Mouse (Mus musculus) intestine, embryonic 16.5 days (tissue): ENCODE data around the gene Rnf224. TPM values are rescaled to one million over a fixed set of nuclear protein-coding genes. Genes with fewer than 3 reads are reported as not detected.

Source experiments
- ATAC-seq: fragments of 200-750 bp; cut with Nextera tagmentation; 2 replicates; pipeline ENCODE4 v1.8.0; 2017; ENCODE audit warnings: moderate TSS enrichment, moderate library complexity
- H3K27ac ChIP-seq: fragments of 300-500 bp; sonication (generic); 2 replicates; pipeline ENCODE4 v1.5.1; 2014; ENCODE audit warnings: mild to moderate bottlenecking, low read length
- H3K27me3 ChIP-seq: fragments of 300-500 bp; sonication (generic); replicated peaks from 2 replicates; pipeline ENCODE4 v1.6.1; 2014; ENCODE audit warnings: low read length, control low read depth, mixed read lengths; ENCODE audit not compliant: control insufficient read depth, insufficient read depth
- H3K36me3 ChIP-seq: fragments of 300-500 bp; sonication (generic); 2 replicates; pipeline ENCODE4 v1.6.1; 2014; ENCODE audit warnings: low read length, control low read depth; ENCODE audit not compliant: control insufficient read depth, insufficient read depth
- H3K4me1 ChIP-seq: fragments of 300-500 bp; sonication (generic); 2 replicates; pipeline ENCODE4 v1.6.1; 2014; ENCODE audit warnings: low read length, control low read depth, mixed read lengths; ENCODE audit not compliant: control insufficient read depth, insufficient read depth
- H3K4me2 ChIP-seq: fragments of 300-500 bp; sonication (generic); 2 replicates; pipeline ENCODE4 v1.6.1; 2014; ENCODE audit warnings: low read depth, low read length, control low read depth
- H3K4me3 ChIP-seq: fragments of 300-500 bp; sonication (generic); 2 replicates; pipeline ENCODE4 v1.5.1; 2014; ENCODE audit warnings: mild to moderate bottlenecking, low read length
- H3K9ac ChIP-seq: fragments of 300-500 bp; sonication (generic); 2 replicates; pipeline ENCODE4 v1.6.1; 2014; ENCODE audit warnings: low read depth, low read length
- H3K9me3 ChIP-seq: fragments of 300-500 bp; sonication (generic); 2 replicates; pipeline ENCODE4 v1.6.1; 2016; ENCODE audit warnings: low read length, control low read depth; ENCODE audit not compliant: control insufficient read depth
- WGBS: fragments of 180-500 bp; shearing (Covaris S2); extraction: QIAGEN DNeasy Blood & Tissue Kit; methylation state at CpG from one replicate; pipeline ENCODE4 v1.1.7; 2014; 5-methylcytosine and 5-hydroxymethylcytosine counted together
- polyA plus RNA-seq: library from polyadenylated mRNA; unstranded; fragments of >200 nt; fragmentation: Nextera tagmentation; extraction: Ambion mirVana; gene quantifications from 2 replicates; pipeline ENCODE4 v1.2.1, GENCODE M21; 2015

Gene Rnf224
- polyA plus RNA-seq, 1 experiment from 2014 or later: 0.37 TPM

DNA sequence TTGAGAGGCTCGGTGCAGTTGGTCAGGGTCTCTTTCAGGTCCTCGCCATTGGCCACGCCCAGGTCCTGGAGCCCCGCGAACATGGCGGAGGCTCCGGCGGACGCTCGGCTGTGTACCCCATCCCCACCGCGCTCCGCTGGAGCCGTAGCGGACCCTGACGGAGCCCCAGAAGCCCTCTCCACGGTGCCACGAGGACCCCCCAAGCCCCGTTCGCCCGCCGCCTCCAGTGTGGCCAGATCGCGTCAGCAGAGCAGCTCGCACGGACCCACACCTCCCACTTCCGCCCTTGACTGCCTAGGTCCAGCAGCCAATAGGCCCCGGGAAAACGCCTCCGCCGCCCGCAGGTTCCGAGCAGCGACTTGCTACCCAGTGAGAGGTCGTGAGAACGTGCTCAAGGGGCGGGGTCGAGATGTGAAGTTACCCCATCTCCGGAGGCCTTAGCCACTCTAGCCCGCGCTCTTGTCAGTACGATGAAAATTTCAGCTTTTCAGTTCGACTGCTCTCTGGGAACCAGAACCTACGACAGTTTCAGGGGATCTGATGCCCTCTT lies 25.4 kb downstream of the Rnf224 start, which contains the start of gene Nelfb:
Gene Nelfb (minus strand): TSS at position 369 of the 550 bp plus-strand sequence.
- Histone ChIP-seq H3K9me3 (no peaks in the 10 kb centered on the region), H3K27ac (peak within 1 kb of the TSS; percentile 84), H3K36me3 (peaks cover 7% of the 10 kb centered on the region; the same call in 1 of the 2 replicates), H3K4me2 (peak within 1 kb of the TSS; percentile 90), H3K4me3 (peak within 1 kb of the TSS; percentile 96), H3K9ac (peak within 1 kb of the TSS; percentile 97), H3K4me1 (peaks cover 18% of the 10 kb centered on the region), H3K27me3 (no peaks in the 10 kb centered on the region)
- WGBS: under 1% methylated on average over 44 of the region's 44 CpGs
- ATAC-seq: peak; percentile 95

- H3K9ac ChIP-seq: peak overlapping the region; percentile 97
- H3K4me1 ChIP-seq: peaks cover 18% of the 10 kb centered on the region
- H3K4me2 ChIP-seq: peak overlapping the region; percentile 90
- peak overlapping the region; percentile 84 for H3K27ac ChIP-seq
- WGBS: under 1% methylated on average over 24 of the region's 24 CpGs
- no peak; the same call in none of the 2 replicates for ATAC-seq
- peaks cover 7% of the 10 kb centered on the region; the same call in 1 of the 2 replicates for H3K36me3 ChIP-seq
- H3K27me3 ChIP-seq: no peaks in the 10 kb centered on the region
- peak overlapping the region; percentile 96 for H3K4me3 ChIP-seq
- no peaks in the 10 kb centered on the region for H3K9me3 ChIP-seq
Observed at GRCm38 (mm10) chr2:25210686-25211085, 25.9 kb downstream of the Rnf224 start.

GRCm38 (mm10) chr2:25207593-25207992 lies 29.0 kb downstream of the Rnf224 start:
- Histone ChIP-seq H3K36me3 (peaks cover 19% of the 10 kb centered on the region), H3K4me3 (no peak overlapping the region), H3K27ac (no peak overlapping the region), H3K27me3 (no peaks in the 10 kb centered on the region), H3K9ac (no peak overlapping the region), H3K4me2 (no peak overlapping the region), H3K9me3 (no peaks in the 10 kb centered on the region), H3K4me1 (peaks cover 14% of the 10 kb centered on the region)
- WGBS: 77% methylated on average over 1 of the region's 1 CpGs
- ATAC-seq: no peak

DNA sequence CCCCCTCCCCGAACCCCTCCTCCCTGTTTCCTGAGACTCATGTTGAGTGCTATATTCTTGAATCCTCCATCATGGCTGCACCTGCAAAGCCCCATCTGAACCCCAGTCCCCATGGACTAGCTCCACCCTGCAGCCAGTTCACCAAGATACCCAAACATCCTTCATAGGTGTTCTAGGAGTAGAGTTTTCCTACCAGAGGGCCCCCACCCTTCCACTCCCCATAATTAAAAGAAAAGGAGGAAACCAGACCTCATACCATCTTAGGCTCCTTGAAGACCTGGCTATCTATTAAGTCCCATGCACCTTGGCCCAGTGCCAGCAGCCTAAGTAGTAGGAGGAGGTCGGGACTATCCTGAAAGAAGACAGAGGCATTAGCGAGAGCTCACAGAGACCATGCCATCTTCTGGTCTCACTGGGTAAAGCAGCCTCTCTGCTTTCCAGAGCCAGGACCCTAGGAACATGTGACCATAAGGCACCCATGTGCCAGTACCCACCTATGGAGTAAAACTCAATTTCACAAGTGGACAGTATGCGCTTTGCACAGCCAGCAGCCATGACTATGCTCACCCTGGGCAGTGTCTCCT lies 32.9 kb downstream of the Rnf224 start:
- H3K27ac ChIP-seq: no peak overlapping the region
- 0 out of 2 replicates have a peak, but pooled peaks have one; percentile 13 for ATAC-seq
- no peak overlapping the region for H3K9ac ChIP-seq
- H3K4me1 ChIP-seq: 0 out of 2 replicates have a peak, but pooled peaks cover 4% of the 10 kb centered on the region
- no peak overlapping the region for H3K4me2 ChIP-seq
- no peaks in the 10 kb centered on the region for H3K9me3 ChIP-seq
- 64% methylated on average over 4 of the region's 4 CpGs for WGBS
- H3K27me3 ChIP-seq: no peaks in the 10 kb centered on the region
- no peak overlapping the region for H3K4me3 ChIP-seq
- H3K36me3 ChIP-seq: peaks cover 19% of the 10 kb centered on the region

DNA sequence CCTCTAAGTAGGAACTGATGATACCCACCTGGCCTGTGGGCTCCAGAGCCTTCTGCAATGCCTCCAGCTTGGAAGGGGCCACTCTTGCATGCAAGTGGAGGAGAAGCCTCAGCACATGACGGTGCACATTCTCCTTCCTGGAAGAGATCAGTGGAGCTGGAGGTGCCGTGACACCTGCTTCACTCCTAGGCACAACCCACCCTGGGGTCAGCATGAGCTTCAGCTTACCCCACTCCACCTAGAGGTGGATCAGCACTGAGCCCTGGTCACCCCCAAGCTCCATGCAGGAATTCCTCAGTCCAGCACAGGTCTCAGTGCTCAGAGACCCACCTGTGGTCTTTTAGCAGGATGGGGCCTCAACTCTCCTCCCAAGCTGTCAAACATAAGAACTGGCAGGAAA lies 36.0 kb downstream of the Rnf224 start:
- WGBS: 89% methylated on average over 2 of the region's 2 CpGs
- Histone ChIP-seq H3K27ac (no peak overlapping the region), H3K36me3 (peaks cover 11% of the 10 kb centered on the region), H3K4me1 (peaks cover 16% of the 10 kb centered on the region; the same call in 1 of the 2 replicates), H3K4me3 (no peak overlapping the region), H3K27me3 (no peaks in the 10 kb centered on the region), H3K9me3 (no peaks in the 10 kb centered on the region), H3K4me2 (no peak overlapping the region), H3K9ac (no peak overlapping the region)
- ATAC-seq: no peak

DNA sequence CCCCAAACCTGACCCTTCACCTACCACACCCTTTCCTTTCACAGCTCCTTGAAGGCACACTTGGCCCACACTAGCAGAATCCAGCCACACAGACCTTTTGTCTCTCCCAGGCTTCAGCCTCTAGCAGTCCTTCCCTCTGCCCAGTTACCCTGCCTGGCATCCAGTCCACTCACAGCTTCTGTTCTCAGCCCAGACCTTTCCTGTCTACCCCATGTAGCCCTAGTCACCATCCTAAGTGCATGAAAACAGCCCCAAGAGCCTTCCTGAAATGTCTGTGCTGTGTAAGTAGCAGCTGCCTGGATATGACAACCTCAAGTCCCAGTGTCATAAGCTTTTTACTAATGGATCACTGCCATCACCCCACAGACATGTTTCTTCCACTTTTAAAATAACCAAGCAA lies 38.6 kb downstream of the Rnf224 start:
- no peak overlapping the region for H3K4me2 ChIP-seq
- H3K4me3 ChIP-seq: no peak overlapping the region
- H3K36me3 ChIP-seq: peaks cover 3% of the 10 kb centered on the region
- no peaks in the 10 kb centered on the region for H3K27me3 ChIP-seq
- peak overlapping the region; percentile 86 for H3K27ac ChIP-seq
- H3K9me3 ChIP-seq: no peaks in the 10 kb centered on the region
- H3K4me1 ChIP-seq: peaks cover 32% of the 10 kb centered on the region
- H3K9ac ChIP-seq: peak overlapping the region; percentile 26
- ATAC-seq: no peak

GRCm38 (mm10) chr2:25197191-25197590 lies 39.4 kb downstream of the Rnf224 start:
- Histone ChIP-seq H3K4me2 (peak overlapping the region; percentile 76), H3K36me3 (no peaks in the 10 kb centered on the region; the same call in 1 of the 2 replicates), H3K27me3 (no peaks in the 10 kb centered on the region), H3K4me1 (peaks cover 32% of the 10 kb centered on the region), H3K9me3 (no peaks in the 10 kb centered on the region), H3K4me3 (peak overlapping the region; percentile 54; the same call in 1 of the 2 replicates), H3K9ac (peak overlapping the region; percentile 68), H3K27ac (peak overlapping the region; percentile 86)
- 0 out of 2 replicates have a peak, but pooled peaks have one; percentile 9 for ATAC-seq
- WGBS: 33% methylated on average over 2 of the region's 2 CpGs

DNA sequence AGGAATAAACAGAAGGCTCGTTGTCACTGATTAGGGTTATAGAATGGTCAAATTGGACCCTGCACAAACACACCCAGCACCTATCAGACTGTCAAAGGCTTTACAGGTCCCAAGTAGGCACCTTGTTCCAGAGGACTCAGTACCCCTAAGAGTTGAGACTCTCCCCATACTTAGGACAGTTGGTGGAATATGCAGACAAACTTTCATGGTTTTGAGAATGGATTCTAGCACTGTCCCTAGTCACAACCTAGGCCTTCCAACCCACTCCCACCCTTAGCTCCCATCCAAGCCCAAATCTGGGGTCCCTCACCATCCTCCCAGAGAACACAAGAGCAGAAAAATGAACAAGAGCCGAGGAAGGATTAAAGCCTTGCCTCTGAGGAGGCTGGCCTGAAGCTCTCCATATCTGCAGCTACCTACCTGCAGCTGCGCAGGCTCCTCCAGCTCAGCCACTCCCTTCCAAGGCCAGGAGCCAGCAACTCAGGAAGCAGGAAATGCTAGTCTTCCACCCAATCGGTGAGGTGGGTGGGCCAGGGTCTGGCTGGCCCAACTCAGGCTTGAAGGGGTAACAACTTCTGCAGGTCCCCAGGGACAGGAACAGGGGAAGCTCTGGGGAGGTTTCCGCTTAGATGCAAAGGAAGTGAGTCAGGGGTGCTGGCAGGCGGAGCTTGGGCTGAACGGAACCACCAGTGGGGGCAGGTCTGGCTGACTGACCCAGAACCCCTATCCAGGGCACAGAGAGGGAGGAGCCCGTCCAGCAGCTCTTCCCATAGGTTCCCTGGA lies 40.2 kb downstream of the Rnf224 start, which contains the start of gene Tor4a:
Gene Tor4a (minus strand): TSS at position 715 of the 783 bp plus-strand sequence.
- peak; percentile 82 for ATAC-seq
- Histone ChIP-seq H3K4me1 (peaks cover 32% of the 10 kb centered on the region), H3K36me3 (no peaks in the 10 kb centered on the region; the same call in 1 of the 2 replicates), H3K27ac (peak within 1 kb of the TSS; percentile 86), H3K4me2 (peak within 1 kb of the TSS; percentile 76), H3K9ac (peak within 1 kb of the TSS; percentile 68), H3K9me3 (no peaks in the 10 kb centered on the region), H3K4me3 (peak within 1 kb of the TSS; percentile 54), H3K27me3 (no peaks in the 10 kb centered on the region)
- WGBS: 8% methylated on average over 8 of the region's 8 CpGs
